In the genomic region with DNA sequence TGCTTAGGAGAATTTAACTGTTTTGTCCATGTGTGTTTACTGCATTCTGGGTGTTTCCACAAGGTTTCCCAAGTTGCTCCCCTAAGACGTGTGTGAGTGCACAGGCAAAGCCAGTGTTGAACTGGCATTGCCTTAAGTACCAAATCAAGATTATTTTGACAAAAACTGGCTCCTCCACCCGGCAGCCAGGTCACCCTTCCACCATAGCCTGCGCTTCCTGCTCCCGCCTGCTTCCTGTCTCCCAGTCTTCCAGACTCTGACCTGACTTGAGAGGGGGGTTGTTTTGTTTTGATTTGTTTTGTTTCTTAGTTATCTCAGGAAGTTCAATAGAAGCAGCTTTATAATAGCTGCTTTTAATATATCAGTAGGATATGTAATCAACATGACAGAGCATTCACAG, we compare ENCODE assay signal across 29 mouse cellular contexts.
DNase-seq lines count a peak whose midpoint lies in the region; ATAC-seq and TF ChIP-seq lines count a peak whose summit lies in the region.
"Had no signal": no experiment of that assay in that cellular context is flagged by ENCODE, and none has a peak within 500 bp of the region (broad histone marks: within the 10 kb centered on the region; RNA-seq: fewer than 3 reads in every experiment).

No protein-coding gene starts in this region.

- no peaks in the 10 kb centered on the region for H3K27me3 ChIP-seq in kidney, postnatal 0 days (ENCODE audit: insufficient read depth, low read length)
- no peaks in the 10 kb centered on the region for H3K27me3 ChIP-seq in kidney, embryonic 14.5 days (ENCODE audit: control insufficient read depth, insufficient read depth, low read length)
- H3K27me3 ChIP-seq: hindbrain, embryonic 13.5 days; limb, embryonic 12.5 days; lung, embryonic 15.5 days; neural tube, embryonic 12.5 days had no signal

- DNase-seq in adrenal gland, adult 2 months: peak; percentile 12
- no peak for DNase-seq in adrenal gland, adult 18-20 months (ENCODE audit: low spot score in 2 of 2)
- DNase-seq in heart, adult 8-10 months (ENCODE audit: low spot score): peak; percentile 21
- no peak for DNase-seq in heart, postnatal 4 days
- DNase-seq in kidney, postnatal 0 days (ENCODE audit: low spot score): peak; percentile 18
- DNase-seq in kidney, postnatal 36 days: peak; percentile 4 to 23
- DNase-seq: adrenal gland, postnatal 25 days; cerebellum, adult 2 months; cerebellum, postnatal 14 days; gastrocnemius, adult 2 months; gastrocnemius, postnatal 36 days; right cerebral cortex, adult 18-20 months; spleen, adult 18-20 months; thymus, postnatal 14 days had no signal

- no peak overlapping the region for H3K27ac ChIP-seq in kidney, postnatal 0 days
- H3K27ac ChIP-seq in kidney, embryonic 14.5 days (ENCODE audit: low read depth, low read length): no peak overlapping the region
- H3K27ac ChIP-seq: gastrocnemius, adult 2 months; hindbrain, embryonic 13.5 days; layer of hippocampus, adult 2 months; left cerebral cortex, adult 2 months; limb, embryonic 12.5 days; lung, embryonic 15.5 days; midbrain, embryonic 10.5 days; neural tube, embryonic 12.5 days had no signal

- no peak overlapping the region for H3K4me3 ChIP-seq in kidney, postnatal 0 days (replicated peaks; ENCODE audit: low read depth, low read length)
- no peak overlapping the region for H3K4me3 ChIP-seq in kidney, embryonic 14.5 days (ENCODE audit: low read length)
- H3K4me3 ChIP-seq: erythroblast, embryonic 14.5 days; gastrocnemius, adult 2 months; hindbrain, embryonic 13.5 days; layer of hippocampus, adult 2 months; left cerebral cortex, adult 2 months; limb, embryonic 12.5 days; lung, embryonic 15.5 days; midbrain, embryonic 10.5 days; myocyte; neural tube, embryonic 12.5 days had no signal

- no peaks in the 10 kb centered on the region for H3K9me3 ChIP-seq in kidney, postnatal 0 days (replicated peaks; ENCODE audit: low read length)
- no peaks in the 10 kb centered on the region for H3K9me3 ChIP-seq in kidney, embryonic 14.5 days (ENCODE audit: control insufficient read depth, low read length)
- H3K9me3 ChIP-seq: hindbrain, embryonic 13.5 days; limb, embryonic 12.5 days; lung, embryonic 15.5 days; midbrain, embryonic 10.5 days; neural tube, embryonic 12.5 days had no signal

- H3K36me3 ChIP-seq in kidney, postnatal 0 days (ENCODE audit: insufficient read depth, low read length): no peaks in the 10 kb centered on the region
- no peaks in the 10 kb centered on the region for H3K36me3 ChIP-seq in kidney, embryonic 14.5 days (ENCODE audit: control insufficient read depth, insufficient read depth, low read length)
- H3K36me3 ChIP-seq: hindbrain, embryonic 13.5 days; limb, embryonic 12.5 days; lung, embryonic 15.5 days; midbrain, embryonic 10.5 days; neural tube, embryonic 12.5 days had no signal

- ATAC-seq in kidney, postnatal 0 days (replicated peaks; ENCODE audit: low FRiP score, low read depth): no peak
- no peak for ATAC-seq in kidney, embryonic 14.5 days (ENCODE audit: low FRiP score, low TSS enrichment)
- ATAC-seq: activated CD4-positive, CD25-positive, alpha-beta regulatory T cell, adult 4 months; forebrain, embryonic 16.5 days; intestine, embryonic 16.5 days had no signal

- no peak for TF ChIP-seq CTCF in kidney, postnatal 0 days (IDR thresholded peaks at IDR 0.05; ENCODE audit: low read depth)

- H3K9ac ChIP-seq in kidney, postnatal 0 days (ENCODE audit: low read depth, low read length): no peak overlapping the region
- no peak overlapping the region for H3K9ac ChIP-seq in kidney, embryonic 14.5 days (ENCODE audit: low read depth, low read length)
- H3K9ac ChIP-seq: hindbrain, embryonic 13.5 days; limb, embryonic 12.5 days; lung, embryonic 15.5 days; neural tube, embryonic 12.5 days had no signal

- no peak overlapping the region for H3K4me2 ChIP-seq in kidney, postnatal 0 days (ENCODE audit: low read length)
- H3K4me2 ChIP-seq in kidney, embryonic 14.5 days (replicated peaks; ENCODE audit: low read depth, low read length): no peak overlapping the region
- H3K4me2 ChIP-seq: heart, embryonic 11.5 days; hindbrain, embryonic 13.5 days; limb, embryonic 12.5 days; liver, embryonic 11.5 days; lung, embryonic 15.5 days; neural tube, embryonic 12.5 days had no signal

- 36% methylated on average over 4 of the region's 4 CpGs for WGBS in kidney, postnatal 0 days
- WGBS in kidney, embryonic 14.5 days: 45% methylated on average over 4 of the region's 4 CpGs

- H3K4me1 ChIP-seq in kidney, postnatal 0 days (replicated peaks; ENCODE audit: insufficient read depth, low read length): no peaks in the 10 kb centered on the region
- H3K4me1 ChIP-seq in kidney, embryonic 14.5 days (ENCODE audit: control insufficient read depth, insufficient read depth, low read length): no peaks in the 10 kb centered on the region
- H3K4me1 ChIP-seq: hindbrain, embryonic 13.5 days; limb, embryonic 12.5 days; lung, embryonic 15.5 days; midbrain, embryonic 10.5 days; neural tube, embryonic 12.5 days had no signal

Comparison
In these comparisons a context has a peak if more than half of its experiments do, and no peak if none do; other contexts are left out.
1. DNase-seq: peak in adrenal gland, adult 2 months (single experiment), heart, adult 8-10 months (single experiment), kidney, postnatal 0 days (single experiment) and kidney, postnatal 36 days (2 of 2); none in adrenal gland, adult 18-20 months (0 of 2) and heart, postnatal 4 days (single experiment).